Mouse (Mus musculus): Measurements from ENCODE around the gene Nr1d1. TPM values are rescaled to one million over a fixed set of nuclear protein-coding genes. Genes with fewer than 3 reads are reported as not detected.
A peak's percentile ranks its signal among the peaks of the same experiment; 100 is the strongest.

Gene Nr1d1
- total RNA-seq, 2 experiments from 2014 or later, result 82.0 to 85.4 TPM

- intact Hi-C loops (cut with DNase I), result loop anchor here (2.0 kb wide), 1 partner anchor 45 kb away; no protein-coding TSS in a partner anchor
Measured at GRCm38 (mm10) chr11:98761939-98762338, 13.2 kb downstream of the Nr1d1 start.

GRCm38 (mm10) chr11:98756711-98757110 lies 18.4 kb downstream of the Nr1d1 start:
- intact Hi-C loops (cut with DNase I), result no loop called here
- no peak for DNase-seq (ENCODE audit: low spot score in 2 of 2)

More at GRCm38 (mm10) chr11:98761939-98762338, 13.2 kb downstream of the Nr1d1 start:
- DNase-seq (ENCODE audit: low spot score in 2 of 2), result no peak

- intact Hi-C loops (cut with DNase I), result loop anchor here (1.0 kb wide), 1 partner anchor 15 kb away; no protein-coding TSS in a partner anchor
- no peak for DNase-seq (ENCODE audit: low spot score in 2 of 2)
Measured at GRCm38 (mm10) chr11:98755726-98756380, 19.3 kb downstream of the Nr1d1 start.

- intact Hi-C loops (cut with DNase I), result loop anchor here (1.0 kb wide), 1 partner anchor 13 kb away; no protein-coding TSS in a partner anchor
- DNase-seq (ENCODE audit: low spot score in 2 of 2), result peak; percentile 73 to 83
Measured at GRCm38 (mm10) chr11:98754621-98755181, 20.4 kb downstream of the Nr1d1 start.

GRCm38 (mm10) chr11:98754151-98754620 lies 20.9 kb downstream of the Nr1d1 start:
- intact Hi-C loops (cut with DNase I), result no loop called here
- DNase-seq (ENCODE audit: low spot score in 2 of 2), result peak; percentile 58 to 77

- no peak for DNase-seq (ENCODE audit: low spot score in 2 of 2)
- intact Hi-C loops (cut with DNase I), result no loop called here
Measured at GRCm38 (mm10) chr11:98753264-98753663, 21.9 kb downstream of the Nr1d1 start.

- intact Hi-C loops (cut with DNase I), result no loop called here
- no peak for DNase-seq (ENCODE audit: low spot score in 2 of 2)
Measured at GRCm38 (mm10) chr11:98752562-98753140, 22.5 kb downstream of the Nr1d1 start.

GRCm38 (mm10) chr11:98751221-98751782 lies 23.8 kb downstream of the Nr1d1 start:
- intact Hi-C loops (cut with DNase I), result no loop called here

GRCm38 (mm10) chr11:98750351-98751201 lies 24.6 kb downstream of the Nr1d1 start:
- intact Hi-C loops (cut with DNase I), result no loop called here
- DNase-seq (ENCODE audit: low spot score in 2 of 2), result peak; percentile 80 to 84

More at GRCm38 (mm10) chr11:98751221-98751782, 23.8 kb downstream of the Nr1d1 start:
- DNase-seq (ENCODE audit: low spot score in 2 of 2), result no peak

GRCm38 (mm10) chr11:98749716-98750115 lies 25.4 kb downstream of the Nr1d1 start:
- peak in 1 of 2 experiments; percentile 72 for DNase-seq (ENCODE audit: low spot score in 2 of 2)
- intact Hi-C loops (cut with DNase I), result no loop called here

- peak in 1 of 2 experiments; percentile 41 for DNase-seq (ENCODE audit: low spot score in 2 of 2)
Measured at GRCm38 (mm10) chr11:98748506-98749416, 26.4 kb downstream of the Nr1d1 start.

GRCm38 (mm10) chr11:98747804-98748505 lies 27.2 kb downstream of the Nr1d1 start:
- DNase-seq (ENCODE audit: low spot score in 2 of 2), result no peak
- intact Hi-C loops (cut with DNase I), result no loop called here

More at GRCm38 (mm10) chr11:98748506-98749416, 26.4 kb downstream of the Nr1d1 start:
- intact Hi-C loops (cut with DNase I), result no loop called here

GRCm38 (mm10) chr11:98746855-98747693 lies 28.1 kb downstream of the Nr1d1 start:
- DNase-seq (ENCODE audit: low spot score in 2 of 2), result peak; percentile 94 to 99
- intact Hi-C loops (cut with DNase I), result no loop called here

- DNase-seq (ENCODE audit: low spot score in 2 of 2), result no peak
- intact Hi-C loops (cut with DNase I), result no loop called here
Measured at GRCm38 (mm10) chr11:98745932-98746853, 28.9 kb downstream of the Nr1d1 start.

GRCm38 (mm10) chr11:98744456-98745019 lies 30.6 kb downstream of the Nr1d1 start:
- DNase-seq (ENCODE audit: low spot score in 2 of 2), result no peak
- intact Hi-C loops (cut with DNase I), result no loop called here

All from left cerebral cortex, postnatal 14 days (tissue).